Mouse (Mus musculus): ENCODE measurements around the gene Popdc3. TPM values are rescaled to one million over a fixed set of nuclear protein-coding genes. Genes with fewer than 3 reads are reported as not detected.

Gene Popdc3
- total RNA-seq, 2 experiments from 2014 or later: 0.57 to 0.64 TPM

Other genes with a start within 250 kb of the Popdc3 start
- 1 to 10 TPM; 9.1 to 9.7 TPM for gene Prep, start 110.9 kb upstream of the Popdc3 start, total RNA-seq (2021)
- under 1 TPM; 0.69 to 0.73 TPM for gene Bves, start 157.7 kb downstream of the Popdc3 start, total RNA-seq (2021)